Mouse (Mus musculus) kidney, adult 8-10 months (tissue): ENCODE measurements at regions not wholly inside any gene's neighbourhood (a gene's known extent, or its start where the extent isn't known, plus 50 kb on each side); places are given as distances from the start of the nearest gene placed in this dataset.
"Not testable (repeated sequence)": the region's sequence is repeated elsewhere in the genome, so short reads cannot be mapped to it uniquely, and the experiment has no call there.

ENCODE experiments used
- DNase-seq, 2 experiments: peaks; one replicate each; pipeline ENCODE4 v3.0.0; 2022

DNA sequence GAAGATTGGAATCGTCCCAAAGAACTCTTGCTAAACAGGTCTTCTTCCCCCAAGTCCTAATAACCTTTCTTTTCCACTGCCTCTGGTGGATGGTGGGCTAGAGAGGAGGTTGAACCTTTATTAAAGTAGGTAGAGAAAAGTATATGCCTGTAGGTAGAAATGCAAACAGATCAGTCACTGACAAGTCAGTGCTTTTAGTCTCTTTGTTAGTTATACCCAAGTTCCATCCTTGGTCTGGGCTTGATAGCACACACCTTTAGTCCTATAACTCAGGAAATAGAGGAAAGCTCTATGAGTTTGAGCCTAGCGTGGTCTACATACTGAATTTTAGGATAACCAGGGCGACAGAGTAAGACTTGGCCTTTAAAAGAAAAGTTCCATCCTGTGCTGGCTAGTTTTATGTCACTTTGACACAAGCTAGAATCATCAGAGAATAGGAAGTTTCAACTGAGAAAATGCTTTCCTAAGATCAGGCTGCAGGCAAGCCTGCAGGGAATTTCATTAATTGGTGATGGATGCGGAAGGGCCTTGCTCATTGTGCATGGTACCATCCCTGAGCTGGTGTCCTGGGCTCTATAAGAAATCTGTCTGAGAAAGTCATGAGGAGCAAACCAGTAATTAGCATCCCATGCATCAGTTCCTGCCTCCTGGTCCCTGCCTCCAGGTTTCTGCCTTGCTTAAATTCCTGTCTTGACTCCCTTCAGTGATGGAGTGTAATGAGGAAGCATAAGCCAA is 94.7 kb upstream of the Cpsf6 start:
- no peak for DNase-seq

GRCm38 (mm10) chr10:117473471-117473870 is 93.7 kb upstream of the Cpsf6 start:
- DNase-seq: no peak

DNA sequence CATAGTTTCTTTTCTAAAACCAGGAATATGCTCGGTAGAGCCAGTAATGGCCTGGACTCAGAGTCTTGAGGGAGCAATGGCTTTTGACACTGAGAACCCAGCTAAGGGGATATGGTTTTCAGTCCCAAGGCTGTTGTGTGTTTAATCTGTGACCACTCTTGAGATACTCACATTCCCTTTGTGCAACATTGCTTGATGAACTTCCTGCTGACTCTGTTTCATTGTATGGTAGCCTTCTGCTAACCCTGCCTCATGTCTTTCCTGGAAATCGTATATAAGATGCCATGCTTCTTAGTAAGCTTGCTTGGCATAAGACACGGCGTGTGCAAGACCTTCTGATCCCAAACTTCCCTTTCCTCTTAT is 92.7 kb upstream of the Cpsf6 start:
- DNase-seq: no peak

DNA sequence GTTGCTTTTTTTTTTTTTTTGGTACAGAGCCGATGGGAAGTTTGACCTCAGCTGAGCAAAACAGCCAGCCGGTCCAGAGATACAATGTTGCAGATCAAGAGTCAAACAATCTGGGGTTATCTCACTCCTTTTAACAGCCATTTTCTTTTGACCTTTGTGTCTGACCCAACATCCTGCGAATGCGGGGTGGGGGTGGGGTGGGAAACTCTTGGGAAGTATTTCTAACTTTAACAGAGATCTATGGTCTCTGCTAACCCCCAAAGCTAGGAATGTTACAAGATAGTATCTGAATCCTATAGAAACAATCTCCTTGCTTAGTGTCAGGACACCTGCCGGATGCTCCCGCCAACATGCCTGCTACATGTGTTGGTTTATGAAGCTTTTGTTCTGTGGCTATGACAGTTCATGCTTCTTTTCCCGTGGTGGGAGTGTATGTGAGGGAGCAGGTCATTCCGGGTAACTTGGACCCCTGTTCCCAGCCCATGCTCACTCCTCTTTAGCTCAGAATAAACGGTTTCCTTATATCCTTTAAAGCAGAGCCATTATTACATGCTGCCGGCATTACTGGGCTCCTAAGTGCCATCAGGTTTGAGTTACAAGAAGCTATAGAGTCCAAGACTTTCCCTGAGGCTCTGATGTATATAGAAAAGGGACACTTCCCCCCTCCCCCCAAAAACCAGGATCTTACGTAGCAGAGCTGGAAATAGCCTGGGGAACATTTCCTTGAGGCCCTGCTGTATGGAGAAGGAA is 92.2 kb upstream of the Cpsf6 start:
- no peak for DNase-seq

GRCm38 (mm10) chr10:117471036-117471817 is 91.4 kb upstream of the Cpsf6 start:
- peak in 1 of 2 experiments; percentile 44 for DNase-seq

- no peak for DNase-seq
Observed at GRCm38 (mm10) chr10:117470481-117470880, 90.7 kb upstream of the Cpsf6 start.

- no peak for DNase-seq
Observed at GRCm38 (mm10) chr10:117469573-117470090, 89.8 kb upstream of the Cpsf6 start.

DNA sequence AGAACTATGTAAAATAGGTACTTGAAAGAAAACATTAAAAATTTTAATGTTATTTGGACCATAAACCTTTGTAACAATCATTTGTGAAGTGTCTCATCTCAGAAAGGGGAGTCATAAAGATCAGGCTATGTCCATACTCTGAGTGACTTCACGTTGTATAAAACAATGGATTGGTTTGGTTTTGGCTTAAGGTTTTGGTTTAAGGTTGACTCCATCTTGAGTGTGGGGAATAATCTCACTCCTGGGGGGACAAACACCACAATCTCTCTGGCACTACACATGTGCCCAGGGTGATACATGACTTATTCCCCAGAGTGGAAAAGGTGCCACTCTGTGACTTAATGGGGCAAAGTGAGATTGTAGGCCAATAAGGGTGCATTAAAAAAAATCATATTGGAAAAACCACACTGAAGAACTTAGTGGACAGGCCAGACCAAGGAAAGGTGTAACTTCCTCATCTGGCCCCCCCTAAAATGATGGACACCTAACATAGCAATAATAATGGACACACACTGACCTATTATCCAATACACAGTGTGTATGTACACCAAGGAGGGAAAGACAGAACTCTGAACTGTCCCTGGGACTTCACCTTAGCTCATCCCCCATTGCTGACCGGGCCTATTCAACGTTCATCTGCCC is 89.2 kb upstream of the Cpsf6 start:
- DNase-seq: no peak

DNA sequence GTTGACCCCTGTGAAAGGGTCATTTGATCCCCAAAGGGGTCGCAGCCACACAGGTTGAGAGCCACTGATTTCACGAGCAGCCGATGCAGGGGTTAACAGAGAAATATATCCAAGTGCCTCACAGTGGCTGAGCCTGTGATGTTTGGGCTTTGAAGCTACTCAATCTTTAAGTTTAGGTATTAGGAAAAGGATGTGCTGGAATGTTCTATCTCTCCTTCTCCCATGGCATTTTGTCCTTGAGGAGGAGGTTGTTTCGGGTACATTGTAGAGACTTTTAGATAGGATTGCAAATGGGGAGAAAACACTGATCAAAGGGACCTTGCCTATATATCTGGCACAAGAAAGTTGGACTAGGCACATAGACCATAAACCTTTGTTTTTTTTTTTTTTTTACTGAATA is 88.6 kb upstream of the Cpsf6 start:
- no peak for DNase-seq

GRCm38 (mm10) chr10:117467161-117467560 is 87.3 kb upstream of the Cpsf6 start:
- no peak for DNase-seq

- DNase-seq: no peak
Observed at GRCm38 (mm10) chr10:117466391-117466790, 86.6 kb upstream of the Cpsf6 start.

DNA sequence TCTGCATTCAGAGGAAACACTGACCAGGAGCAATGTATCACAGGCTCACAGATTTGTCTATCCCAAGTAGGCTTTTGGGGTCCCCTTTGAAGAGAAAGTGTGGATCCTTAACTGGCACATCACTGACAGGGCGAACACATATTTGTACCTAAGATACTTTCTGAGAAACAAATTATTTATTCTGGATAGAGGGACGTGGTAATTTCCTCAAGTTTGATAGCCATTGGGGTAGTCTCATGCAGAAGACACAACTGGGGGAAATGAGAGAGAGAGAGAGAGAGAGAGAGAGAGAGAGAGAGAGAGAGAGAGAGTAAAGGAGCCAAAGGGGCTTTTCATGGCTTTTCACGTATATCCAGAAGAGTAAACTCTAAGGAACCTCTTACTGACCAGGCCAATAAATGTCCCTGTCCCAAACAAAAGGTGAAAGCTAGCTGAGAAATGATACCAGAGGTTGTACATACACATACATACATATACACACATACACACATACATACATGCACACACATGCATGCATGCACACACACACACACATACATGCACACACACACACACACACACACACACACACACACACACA is 85.9 kb upstream of the Cpsf6 start:
- DNase-seq: no peak

GRCm38 (mm10) chr10:117465058-117465660 is 85.3 kb upstream of the Cpsf6 start:
- DNase-seq: peak in 1 of 2 experiments; percentile 32

GRCm38 (mm10) chr10:117464331-117464730 is 84.5 kb upstream of the Cpsf6 start:
- DNase-seq: not testable (repeated sequence)

DNA sequence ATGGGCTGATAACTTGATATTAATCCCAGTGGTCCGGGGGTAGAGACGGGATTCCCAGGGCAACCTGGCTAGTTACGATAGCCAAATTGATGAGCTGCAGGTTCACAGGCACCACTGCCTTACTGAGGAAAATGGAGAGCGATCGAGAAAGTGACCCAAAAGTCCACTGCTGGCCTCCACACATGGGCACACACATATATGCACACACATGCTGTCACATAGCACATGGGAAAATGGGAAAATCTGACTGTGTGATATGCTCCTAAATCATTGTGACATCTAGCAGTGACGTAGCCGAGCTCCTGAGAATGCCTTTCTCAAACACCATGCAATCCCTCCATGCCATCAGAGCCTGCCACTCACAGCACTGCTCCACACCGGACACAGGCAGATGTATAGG is 83.8 kb upstream of the Cpsf6 start:
- DNase-seq: no peak

- DNase-seq: no peak
Observed at GRCm38 (mm10) chr10:117462921-117463320, 83.1 kb upstream of the Cpsf6 start.

DNA sequence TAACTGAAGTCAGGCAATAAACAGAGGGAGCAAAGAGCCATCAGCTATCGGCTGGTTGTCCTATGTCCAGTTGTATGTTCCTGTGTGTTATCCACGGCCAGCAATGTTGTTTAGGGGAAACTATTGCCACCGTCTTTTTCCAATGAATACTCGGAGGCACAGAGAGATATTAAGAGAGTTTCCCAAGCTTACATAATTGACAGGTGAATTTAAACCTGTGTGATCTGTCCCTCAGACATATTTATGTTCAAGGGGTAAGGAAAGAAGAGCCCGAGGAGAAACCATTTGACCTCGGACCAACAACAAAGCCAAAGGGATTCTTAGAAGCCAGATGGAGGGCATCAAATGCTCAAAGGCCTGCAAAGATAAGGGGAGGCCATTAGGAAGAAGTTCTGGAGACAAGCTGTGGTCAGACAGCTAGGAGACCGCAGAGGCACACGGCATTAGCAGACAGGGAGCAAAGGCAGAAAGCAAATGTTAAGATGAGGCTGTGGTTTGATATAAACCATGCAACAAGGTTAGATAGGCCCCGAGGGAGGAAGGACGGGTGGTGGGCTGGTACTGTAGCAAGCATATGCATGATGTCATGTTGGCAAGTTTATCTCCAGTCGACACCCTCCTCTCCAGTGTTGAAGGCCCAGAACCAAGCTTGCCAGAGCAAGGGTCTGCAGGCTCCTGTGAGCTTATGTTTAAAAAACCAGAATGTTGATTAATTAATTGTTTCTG is 82.1 kb upstream of the Cpsf6 start:
- DNase-seq: no peak

DNA sequence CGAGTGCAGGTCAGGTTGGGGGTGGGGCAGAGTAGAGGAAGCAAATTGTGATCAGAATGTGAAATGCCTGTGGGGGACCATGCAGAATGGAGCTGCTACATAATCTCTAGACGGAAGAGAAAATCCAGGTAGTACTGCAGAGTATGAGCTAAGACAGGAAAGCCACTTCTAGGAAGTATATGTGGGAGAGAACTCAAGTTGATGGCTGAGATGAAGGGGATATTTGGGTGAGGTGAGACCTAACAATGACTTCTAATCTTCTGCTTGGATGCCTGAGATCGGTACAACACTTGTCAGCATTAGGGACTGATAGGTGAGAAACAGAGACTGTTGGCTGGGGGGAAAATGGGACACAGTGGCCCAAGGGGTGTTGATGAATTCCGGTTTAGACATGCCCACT is 81.4 kb upstream of the Cpsf6 start:
- DNase-seq: no peak

GRCm38 (mm10) chr10:117460366-117460730 is 80.5 kb upstream of the Cpsf6 start:
- DNase-seq: no peak

DNA sequence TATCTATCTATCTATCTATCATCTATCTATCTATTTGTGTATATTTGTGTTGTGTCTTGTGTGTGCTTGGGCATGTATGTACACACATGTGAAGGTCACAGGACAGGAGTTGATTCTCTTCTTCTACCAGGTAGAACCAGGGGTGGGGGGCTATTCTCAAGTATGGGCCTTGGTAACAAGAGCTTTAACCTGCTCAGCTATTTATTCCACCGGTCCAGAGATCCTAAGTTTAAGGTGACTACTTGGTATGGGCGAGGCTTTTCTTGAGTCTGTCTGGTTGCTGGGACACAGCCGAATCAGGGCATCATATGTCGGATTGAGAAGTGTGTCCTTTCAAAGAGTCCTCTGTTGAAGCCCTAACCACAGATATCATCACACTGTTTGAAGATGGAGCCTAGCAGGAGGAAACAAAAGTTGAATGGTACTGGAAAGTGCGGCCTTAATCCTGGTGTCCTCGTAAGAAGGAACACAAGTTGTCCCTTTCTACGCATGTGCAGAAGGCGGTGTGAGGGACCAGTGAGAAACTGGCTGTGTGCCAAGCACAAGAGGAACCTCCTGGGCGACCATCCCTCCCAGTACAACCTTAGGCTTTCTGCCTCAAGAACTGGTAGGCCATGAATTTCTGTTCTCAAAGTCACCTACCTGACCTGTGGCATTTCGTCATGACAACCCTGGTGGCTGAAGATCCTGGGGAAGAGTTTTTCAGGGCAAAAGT is 80.0 kb upstream of the Cpsf6 start:
- DNase-seq: no peak

GRCm38 (mm10) chr10:117459041-117459475 is 79.2 kb upstream of the Cpsf6 start:
- DNase-seq: no peak
